Mouse (Mus musculus) cerebellum, postnatal 25 days (tissue): ENCODE results near the gene Gm4847.

Experiments
- DNase-seq, 2 experiments: peaks; one replicate each; pipeline ENCODE4 v3.0.0; 2021; ENCODE audit warnings: mixed read lengths in 2 of 2

The Gm4847 gene

GRCm38 (mm10) chr1:166647593-166647992, at the start of gene Gm4847:
TSS of gene Gm4847 (minus strand) at chr1:166647693.
- DNase-seq = no peak

- DNase-seq = no peak
Observed at GRCm38 (mm10) chr1:166681745-166682144, 34.3 kb upstream of the Gm4847 start, which contains the start of gene Fmo9. TSS of gene Fmo9 (minus strand) at chr1:166681845.

- DNase-seq = no peak
Observed at GRCm38 (mm10) chr1:166669264-166669663, 21.8 kb upstream of the Gm4847 start.

GRCm38 (mm10) chr1:166660800-166661199, 13.3 kb upstream of the Gm4847 start:
- DNase-seq = no peak
